Mouse (Mus musculus) heart, postnatal 0 days (tissue): Measurements from ENCODE around the gene Megf8.

Experiments
- CTCF ChIP-seq: IDR thresholded peaks from 2 replicates; pipeline ENCODE4 v1.5.1; 2016; ENCODE audit warnings: antibody characterized with exemption, control low read depth, low read depth
- EP300 ChIP-seq: IDR thresholded peaks from 2 replicates; pipeline ENCODE4 v1.6.1; 2016; ENCODE audit warnings: antibody characterized with exemption, low read depth

GRCm38 (mm10) chr7:25277998-25278340 lies 39.0 kb upstream of the Megf8 start:
- TF ChIP-seq CTCF (no peak), EP300 (no peak)
